Mouse (Mus musculus) T-helper 17 cell (primary cell): ENCODE measurements around the gene Irgq.
"Not testable (repeated sequence)": the region's sequence is repeated elsewhere in the genome, so short reads cannot be mapped to it uniquely, and the experiment has no call there.

Experiments used
- in situ Hi-C, 2 experiments: fragments of 300-600 bp; cut with MboI, MseI; formaldehyde crosslinking; loops; 1 replicate in 1 of 2; 2 replicates in 1 of 2; pipeline ENCODE4 v1.15.1; 2025; ENCODE audit warnings: high pct_unique_total_duplicates in 2 of 2

Gene Irgq

DNA sequence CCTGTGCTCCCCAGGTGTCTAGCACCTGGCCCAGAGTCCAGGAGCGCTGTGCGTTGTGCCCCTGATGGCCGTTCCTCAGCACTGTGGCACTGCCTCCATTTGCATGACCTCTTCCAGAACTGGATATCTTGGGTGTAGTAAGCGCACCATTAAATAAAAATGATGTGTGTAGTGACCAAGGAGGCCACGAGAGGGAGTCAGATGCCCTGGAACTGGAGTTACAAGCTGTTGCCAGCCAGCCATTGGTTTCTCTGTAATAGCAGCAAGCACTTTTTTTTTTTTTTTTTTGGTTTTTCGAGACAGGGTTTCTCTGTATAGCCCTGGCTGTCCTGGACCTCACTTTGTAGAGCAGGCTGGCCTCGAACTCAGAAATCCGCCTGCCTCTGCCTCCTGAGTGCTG is 14.2 kb upstream of the Irgq start:
- in situ Hi-C loops = loop anchor here in 1 of 2 experiments (5.0 kb wide), 1 partner anchor 36 kb away; no protein-coding TSS in a partner anchor

DNA sequence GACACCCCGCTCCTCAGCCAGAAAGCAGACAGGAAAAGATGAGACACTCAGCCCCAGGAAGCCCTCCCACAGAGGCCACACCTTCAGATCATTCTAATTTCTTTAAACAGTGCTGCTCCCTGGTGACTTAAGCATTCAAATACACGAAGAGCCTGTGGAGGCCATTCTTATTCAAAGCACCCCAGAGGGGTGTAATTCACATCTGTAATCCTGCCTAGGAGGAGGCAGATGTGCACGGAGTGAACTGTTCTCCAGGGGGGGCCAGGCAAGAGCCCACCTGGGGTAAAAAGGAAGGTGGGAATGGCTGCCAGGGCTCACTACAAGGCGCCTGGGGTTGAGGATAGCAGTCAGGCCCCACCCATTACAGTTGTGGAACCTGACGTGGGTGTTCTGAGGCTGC is 13.4 kb upstream of the Irgq start:
- in situ Hi-C loops = loop anchor here in 1 of 2 experiments (5.0 kb wide), 1 partner anchor 35 kb away; no protein-coding TSS in a partner anchor

DNA sequence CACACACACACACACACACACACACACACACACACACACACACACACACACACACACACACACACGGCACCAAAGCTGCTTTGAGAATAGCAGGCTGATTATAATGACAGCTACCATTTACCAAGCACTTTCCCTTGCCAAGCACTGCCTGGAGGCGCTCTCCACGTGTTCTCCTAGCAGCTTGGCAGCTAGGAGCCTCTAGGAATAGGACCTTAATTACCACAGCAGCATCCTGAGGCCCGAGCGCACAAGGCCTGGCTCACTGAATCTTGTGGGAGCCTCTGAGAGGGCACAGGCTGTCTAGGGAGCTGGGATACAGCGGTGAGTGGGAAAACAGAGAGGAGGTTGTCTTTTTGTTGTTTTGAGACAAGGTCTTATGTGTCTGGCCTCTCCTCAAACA is 12.8 kb upstream of the Irgq start:
- in situ Hi-C loops = loop anchor here in 1 of 2 experiments (5.0 kb wide), 1 partner anchor 35 kb away; no protein-coding TSS in a partner anchor

DNA sequence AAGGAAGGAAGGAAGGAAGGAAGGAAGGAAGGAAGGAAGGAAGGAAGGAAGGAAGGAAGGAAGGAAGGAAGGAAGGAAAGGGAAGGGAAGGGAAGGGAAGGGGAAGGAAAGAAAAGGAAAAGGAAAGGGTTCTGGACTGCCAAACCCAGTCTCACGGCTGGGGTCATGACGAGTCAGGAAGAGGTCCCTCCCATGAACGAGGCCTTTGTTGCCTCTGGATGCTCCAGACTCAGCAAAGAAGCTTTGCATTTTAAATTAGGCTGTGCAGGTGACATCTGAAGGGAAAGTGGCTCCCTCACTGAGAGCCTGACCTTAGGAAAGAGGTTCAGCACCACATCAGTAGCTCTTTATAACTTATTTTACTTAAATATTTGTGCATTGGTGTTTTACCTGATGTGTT is 11.4 kb upstream of the Irgq start:
- in situ Hi-C loops = loop anchor here in 1 of 2 experiments (5.0 kb wide), 1 partner anchor 33 kb away; no protein-coding TSS in a partner anchor

DNA sequence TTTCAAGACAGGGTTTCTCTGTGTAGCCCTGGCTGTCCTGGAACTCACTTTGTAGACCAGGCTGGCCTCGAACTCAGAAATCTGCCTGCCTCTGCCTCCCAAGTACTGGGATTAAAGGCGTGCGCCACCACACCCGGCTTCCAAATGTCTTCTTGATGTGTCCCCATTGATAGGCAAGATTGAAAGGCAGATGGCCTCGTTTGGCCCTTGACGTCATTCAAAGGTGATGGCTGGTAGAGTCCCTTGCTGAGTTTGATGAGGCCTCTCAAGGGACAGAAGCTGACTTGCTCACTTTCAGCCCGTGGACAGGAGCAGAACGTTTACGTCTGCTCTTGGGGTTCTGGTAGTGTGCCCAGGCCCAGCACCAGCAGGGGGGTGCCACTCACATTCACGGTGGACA is 10.4 kb upstream of the Irgq start:
- in situ Hi-C loops = not testable (repeated sequence)

DNA sequence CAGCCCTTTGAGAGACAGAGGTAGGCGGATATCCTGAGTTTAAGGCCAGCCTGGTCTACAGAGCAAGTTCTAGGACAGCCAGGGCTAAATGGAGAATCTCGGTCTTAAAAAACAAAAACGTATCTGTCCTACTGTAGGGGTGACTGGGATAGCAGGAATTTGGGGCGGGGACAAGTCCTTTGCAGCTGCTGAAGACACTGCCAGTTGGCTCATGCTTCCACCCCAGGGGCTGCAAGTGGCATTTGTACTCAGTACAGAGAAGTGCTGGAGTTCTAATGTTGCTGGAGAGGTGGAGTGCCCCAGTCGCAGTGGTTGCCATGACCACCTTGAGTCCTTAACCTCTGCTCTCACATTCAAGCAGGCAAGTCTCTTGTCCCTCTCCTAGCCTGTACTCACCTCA is 7.7 kb upstream of the Irgq start:
- in situ Hi-C loops = no loop called here

DNA sequence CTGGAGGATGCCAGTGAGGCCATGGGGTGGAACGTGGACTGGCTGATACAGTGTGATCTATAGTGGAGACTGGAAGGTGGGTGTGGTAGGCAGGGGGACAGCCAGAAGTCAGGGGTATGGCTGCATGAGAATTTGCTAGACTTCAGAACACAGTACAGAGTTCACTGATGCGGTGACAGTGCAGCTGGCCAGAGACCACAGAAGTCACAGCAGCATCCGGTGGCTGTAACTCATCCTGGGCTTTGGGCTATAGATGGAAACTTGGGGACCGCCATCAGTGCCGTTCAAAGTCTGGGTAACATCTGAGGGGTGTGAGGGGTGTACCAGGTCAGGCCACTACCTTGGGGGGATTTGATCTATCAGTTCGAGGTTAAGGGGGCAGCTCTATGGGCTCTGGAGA is 6.8 kb upstream of the Irgq start:
- in situ Hi-C loops = no loop called here

DNA sequence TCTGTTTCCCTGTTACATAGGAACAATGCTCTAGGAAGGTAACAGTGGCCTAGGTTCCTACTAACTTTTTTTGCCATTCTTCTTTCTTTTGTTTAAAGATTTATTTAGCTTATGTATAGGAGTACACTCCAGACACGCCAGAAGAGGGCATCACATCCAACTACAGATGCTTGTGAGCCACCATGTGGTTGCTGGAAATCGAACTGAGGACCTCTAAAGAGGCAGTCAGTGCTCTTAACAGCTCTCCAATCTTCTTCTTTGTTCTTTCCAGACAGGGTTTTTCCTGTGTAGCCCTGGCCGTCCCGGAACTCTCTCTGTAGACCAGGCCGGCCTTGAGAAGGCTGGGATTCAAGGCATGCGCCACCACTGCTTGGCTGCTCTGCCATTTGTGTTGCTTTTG is 5.5 kb upstream of the Irgq start:
- in situ Hi-C loops = no loop called here

DNA sequence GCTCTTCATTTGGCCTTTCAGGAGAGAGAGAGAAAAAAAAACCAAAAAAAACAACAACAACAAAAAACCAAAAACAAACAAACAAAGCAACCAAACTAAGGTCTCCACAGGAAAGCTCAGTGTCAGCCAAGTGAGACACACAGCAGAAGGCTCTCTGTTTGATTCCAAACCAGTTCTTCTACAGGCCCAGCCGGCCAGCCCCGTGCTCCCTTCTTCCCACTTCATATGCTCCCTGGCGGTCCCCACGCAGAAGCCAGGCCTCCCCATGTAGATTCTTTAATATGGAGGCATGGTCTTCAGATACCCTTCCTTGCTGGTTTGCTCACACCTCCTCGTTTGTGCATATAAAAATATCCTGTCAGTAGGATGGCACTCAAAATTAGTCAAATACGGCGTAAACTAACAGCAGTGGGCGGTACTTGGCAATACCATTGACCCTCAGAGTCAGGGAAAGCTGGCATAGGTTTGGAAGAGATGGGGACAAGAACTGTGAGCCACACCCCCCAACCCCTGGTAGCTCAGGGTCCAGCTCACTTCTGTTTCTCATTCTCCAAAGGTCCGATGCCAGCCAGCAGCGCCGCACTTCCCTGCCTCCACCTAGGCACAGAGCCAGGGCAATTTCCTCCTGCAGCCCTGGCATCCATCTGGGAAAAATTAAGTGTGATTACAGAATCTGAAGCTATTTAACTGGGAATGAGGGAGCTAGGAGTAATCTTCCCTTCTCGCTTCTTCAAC is 4.6 kb upstream of the Irgq start:
- in situ Hi-C loops = no loop called here

DNA sequence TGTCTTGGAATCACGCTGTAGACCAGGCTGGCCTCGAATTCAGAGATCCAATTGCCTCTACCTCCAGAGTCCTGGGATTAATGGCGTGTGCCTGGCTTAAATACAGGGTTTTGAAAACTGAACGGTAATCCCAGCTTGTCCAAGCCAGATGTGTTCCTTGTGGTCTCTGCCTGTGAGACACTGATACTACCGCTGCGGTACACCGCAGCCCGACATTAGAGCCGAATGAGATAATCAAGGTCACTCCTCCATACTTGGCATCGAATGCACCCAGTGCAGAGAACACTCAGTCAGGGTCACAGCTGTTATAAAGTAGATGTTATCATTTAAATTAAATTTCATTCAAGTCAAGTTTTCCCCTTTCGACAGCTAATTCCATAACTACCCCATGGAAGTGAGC is 1.6 kb upstream of the Irgq start:
- in situ Hi-C loops = no loop called here

DNA sequence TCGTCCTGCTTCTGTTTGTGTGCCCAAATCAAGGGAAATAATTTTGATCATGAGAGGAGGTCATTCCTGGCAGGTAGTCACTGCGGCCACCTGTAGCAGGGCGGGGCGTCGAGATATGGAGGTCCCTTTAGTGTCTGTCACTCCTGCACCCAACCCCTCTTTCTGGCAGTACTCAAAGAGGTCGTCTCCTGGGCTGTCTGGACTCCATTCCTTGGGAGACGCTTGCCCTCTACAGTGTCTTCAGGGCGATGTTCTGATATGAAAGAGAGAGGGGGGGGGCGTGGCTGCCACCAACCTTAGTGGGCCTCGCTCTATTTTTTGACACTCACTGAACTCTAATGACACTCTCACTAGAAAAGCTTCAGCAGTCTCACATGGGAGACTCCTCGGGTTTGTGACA is 909 bp upstream of the Irgq start:
- in situ Hi-C loops = no loop called here

DNA sequence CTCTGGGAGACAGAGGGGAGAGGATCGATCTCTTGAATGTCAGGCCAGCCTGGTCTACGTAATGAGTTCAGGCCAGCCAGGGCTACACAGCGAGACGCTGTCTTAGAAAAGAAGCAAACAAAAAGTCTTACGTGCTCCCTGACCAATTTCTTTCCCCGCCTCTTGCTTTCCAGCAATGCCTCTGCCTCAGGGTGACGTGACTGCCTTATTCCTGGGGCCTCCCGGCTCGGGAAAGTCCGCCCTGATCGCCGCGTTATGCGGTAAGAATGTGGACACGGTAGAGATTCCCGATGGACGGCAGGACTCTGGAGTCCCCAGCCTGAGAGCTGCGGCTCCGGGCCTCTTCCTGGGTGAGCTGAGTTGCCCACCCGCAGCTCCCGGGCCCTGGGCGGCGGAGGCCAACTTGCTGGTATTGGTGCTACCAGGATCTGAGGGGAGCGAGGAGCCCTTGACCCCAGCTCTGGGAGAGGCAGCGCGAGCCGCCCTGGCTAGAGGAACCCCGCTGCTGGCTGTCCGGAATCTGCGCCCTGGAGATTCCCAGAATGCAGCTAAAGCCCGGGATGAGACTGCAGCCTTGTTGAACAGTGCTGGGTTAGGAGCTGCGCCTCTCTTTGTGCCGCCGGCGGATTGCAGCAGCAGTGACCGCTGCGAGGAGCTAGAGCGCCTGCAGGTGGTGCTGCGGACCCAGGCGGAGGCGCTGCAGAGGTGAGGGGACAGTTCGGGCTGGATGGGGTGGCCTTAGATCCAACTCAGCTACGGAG is 902 bp downstream of the Irgq start:
- in situ Hi-C loops = no loop called here

DNA sequence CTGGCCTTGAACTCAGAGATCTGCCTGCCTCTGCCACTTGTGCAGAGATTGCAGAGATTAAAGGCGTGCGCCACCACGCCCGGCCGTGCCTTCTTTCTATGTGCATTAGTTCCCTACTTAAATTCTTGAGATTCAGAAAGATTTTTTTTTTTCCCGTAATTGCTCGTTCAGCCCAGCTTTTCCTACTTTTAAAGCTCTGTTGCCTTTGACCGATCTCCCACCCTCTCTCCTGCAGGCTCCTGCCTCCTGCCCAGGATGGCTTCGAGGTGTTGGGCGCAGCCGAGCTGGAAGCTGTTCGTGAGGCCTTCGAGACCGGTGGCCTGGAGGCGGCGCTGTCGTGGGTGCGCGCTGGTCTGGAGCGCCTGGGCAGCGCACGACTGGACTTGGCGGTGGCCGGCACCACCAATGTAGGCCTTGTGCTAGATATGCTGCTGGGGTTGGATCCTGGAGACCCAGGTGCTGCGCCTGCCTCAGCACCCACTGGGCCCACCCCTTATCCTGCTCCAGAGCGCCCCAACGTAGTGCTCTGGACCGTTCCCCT is 2.6 kb downstream of the Irgq start:
- in situ Hi-C loops = no loop called here

DNA sequence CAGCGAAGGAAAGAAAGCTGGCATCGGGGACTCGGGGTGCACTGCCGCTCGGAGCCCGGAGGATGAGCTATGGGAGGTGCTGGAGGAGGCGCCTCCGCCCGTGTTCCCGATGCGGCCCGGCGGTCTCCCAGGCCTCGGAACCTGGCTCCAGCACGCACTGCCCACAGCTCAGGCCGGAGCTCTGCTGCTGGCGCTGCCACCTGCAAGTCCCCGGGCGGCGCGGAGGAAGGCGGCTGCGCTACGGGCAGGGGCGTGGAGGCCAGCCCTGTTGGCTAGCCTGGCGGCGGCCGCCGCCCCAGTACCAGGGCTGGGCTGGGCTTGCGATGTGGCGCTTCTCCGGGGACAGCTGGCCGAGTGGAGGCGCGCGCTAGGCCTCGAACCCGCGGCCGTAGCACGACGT is 3.3 kb downstream of the Irgq start:
- in situ Hi-C loops = no loop called here

DNA sequence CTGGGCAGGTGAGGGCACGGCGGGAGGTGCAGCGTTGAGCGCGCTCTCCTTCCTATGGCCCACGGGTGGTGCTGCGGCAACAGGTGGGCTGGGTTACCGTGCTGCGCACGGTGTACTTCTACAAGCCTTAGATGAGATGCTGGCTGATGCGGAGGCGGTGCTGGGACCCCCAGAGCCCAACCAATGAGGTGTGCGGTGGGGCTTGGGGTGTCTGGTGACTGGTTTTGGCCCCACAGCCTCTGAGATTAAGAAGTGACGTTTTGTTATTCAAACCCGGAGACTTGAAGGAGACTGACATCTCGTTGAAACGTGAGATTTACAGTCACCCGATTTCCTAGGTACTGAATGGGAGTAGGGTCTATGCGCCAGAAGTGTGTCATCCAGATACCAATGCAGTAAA is 3.8 kb downstream of the Irgq start:
- in situ Hi-C loops = no loop called here

DNA sequence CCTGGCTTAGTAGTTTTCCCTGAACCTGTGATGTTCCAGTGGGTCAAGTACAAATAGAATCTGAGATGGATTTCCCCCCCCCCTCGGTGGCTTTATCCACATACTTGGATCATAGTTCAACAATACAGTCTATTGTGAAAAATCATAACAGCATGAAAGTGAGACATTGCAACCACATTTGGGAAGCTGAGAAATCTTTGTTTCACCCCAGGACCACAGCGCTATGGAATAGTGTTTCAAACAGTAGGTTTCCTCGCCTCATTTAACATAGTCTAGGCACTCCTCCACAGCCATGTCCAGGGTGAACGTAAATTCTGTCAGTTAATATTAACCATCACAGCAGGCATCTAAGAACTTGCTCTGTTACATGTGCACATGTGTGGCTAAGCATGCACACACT is 6.6 kb downstream of the Irgq start:
- in situ Hi-C loops = no loop called here

DNA sequence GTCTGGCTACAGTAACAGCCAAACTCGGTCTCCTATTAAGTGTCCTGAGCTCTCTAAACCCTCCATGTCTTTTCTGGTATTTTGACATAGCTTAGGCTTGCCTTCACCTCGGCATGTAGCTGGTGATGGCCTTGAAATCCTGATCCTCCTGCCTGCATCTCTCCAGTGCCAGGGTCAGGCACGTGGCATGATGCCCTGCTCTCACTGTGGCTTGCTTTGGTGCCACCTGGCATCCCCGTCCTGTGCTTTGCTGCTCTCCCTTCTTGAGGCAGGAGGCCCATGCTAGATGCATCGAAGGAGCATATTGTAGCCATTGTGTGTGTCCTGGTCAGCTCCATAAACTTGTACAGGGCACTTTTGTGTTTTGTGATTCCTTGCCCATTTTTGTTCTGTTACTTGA is 7.1 kb downstream of the Irgq start:
- in situ Hi-C loops = no loop called here

DNA sequence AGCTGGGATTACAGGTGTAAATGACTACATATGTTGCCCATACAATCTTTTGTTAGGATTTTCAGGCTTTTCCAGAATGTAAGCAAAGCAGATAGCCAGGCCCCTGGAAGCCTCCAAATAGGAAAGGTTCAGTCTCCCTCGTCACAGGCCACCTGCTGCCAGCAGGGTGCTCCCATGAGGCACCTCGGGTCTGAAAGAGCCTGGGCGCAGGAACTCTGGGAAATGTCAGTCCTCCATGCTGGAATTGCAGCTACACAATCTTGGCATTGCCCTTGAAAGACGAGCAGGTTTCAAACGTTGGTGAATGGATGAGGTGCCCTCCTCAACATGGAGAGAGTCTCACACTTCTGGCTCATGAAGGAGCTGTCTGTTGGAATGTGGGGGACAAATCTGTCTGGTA is 7.7 kb downstream of the Irgq start:
- in situ Hi-C loops = no loop called here

DNA sequence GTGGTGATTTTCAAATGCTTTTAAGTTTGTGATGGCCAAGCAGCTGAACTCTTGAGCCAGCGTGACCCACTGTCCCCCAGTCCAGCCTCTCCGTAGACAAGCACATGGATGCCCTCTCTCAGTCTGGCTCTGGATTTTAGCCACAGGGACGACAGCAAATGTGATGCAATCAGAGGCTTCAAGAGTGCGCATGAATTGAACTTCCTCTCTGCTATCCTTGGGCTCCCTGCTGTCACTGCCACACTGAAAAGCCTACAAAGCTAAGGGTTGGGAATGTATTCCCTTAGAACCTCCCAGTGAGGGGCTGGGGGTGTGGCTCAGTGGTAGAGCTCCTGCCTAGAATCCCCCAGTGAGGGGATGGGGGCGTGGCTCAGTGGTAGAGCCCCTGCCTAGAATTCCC is 8.2 kb downstream of the Irgq start:
- in situ Hi-C loops = no loop called here

DNA sequence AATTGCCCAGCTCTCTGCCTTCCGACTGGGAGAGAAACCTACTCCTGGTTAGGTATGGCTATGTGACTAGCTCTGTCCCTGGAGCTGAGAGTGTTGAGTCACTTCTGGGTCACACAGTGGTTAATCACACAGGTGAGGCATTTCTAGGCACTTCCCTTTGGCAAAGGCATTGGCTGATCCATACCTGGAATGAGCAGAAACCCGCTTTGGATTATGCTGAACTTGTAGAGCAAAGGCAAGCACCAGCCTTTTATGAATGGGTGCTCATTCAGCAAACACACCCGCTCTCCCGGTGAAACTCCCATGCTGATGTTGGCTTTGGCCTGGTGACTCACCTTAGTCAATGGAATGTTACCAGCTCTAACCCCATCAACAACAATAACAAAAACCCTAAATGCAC is 9.2 kb downstream of the Irgq start:
- in situ Hi-C loops = no loop called here

DNA sequence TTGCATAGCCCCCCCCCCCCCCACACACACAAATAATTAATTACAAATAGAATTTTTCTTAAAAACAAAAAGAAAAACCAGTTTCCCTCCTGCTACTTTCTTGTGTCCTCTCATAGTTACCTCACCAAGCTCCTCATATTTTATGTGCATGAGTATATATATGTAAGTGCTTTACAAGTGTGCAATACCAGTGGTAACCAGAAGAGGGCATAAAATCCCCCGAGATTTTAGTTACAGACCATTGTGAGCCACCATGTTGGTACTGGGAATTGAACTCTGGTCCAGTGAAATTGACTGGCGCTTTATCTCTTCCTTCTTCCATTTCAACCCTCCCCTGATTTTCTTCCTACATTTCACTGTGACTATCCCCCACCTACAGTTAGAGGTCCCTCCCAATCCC is 14.0 kb downstream of the Irgq start:
- in situ Hi-C loops = no loop called here

DNA sequence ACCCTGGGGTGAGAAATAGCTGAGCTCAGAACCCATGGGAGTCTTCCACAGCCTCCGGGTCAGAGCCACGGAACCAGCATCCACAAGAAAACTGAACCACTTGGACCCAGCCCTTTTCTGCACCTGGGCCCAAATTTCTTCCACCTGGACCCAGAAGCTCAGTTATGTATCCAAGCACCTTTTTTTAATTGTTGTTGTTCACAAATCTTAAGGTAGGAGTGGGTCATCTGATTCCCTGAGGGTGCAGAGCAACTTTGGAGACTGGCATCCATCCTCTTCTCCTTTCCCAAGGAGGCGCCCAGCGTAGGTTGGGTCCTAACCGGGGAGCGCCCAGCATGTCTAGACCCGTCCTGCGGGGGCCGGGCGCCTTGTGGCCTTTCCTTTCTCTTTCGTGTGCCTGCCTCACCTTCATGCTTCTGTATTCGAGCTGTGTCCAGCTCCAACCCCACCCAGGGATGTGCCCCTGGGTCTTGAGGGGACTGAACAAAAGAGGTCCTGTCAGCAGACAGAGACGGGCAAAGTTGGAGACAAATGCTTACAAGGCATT is 15.7 kb downstream of the Irgq start, which contains the start of the genes Pinlyp and Xrcc1:
Gene Pinlyp (minus strand): TSS at position 51 of the 547 bp plus-strand sequence.
Gene Xrcc1 (plus strand): TSS at position 222 of the 547 bp plus-strand sequence.
- in situ Hi-C loops = no loop called here
